ENCODE assay signal across 8 mouse cellular contexts in genomic region chr6:99520676-99521037, GRCm38 (mm10). TPM values are rescaled to one million over a fixed set of nuclear protein-coding genes. Genes with fewer than 3 reads are reported as not detected.
DNase-seq lines count a peak whose midpoint lies in the region; ATAC-seq and TF ChIP-seq lines count a peak whose summit lies in the region.

No protein-coding gene starts in this region.

- DNase-seq in kidney, adult 9 months: no peak
- DNase-seq in hindbrain, embryonic 14.5 days (ENCODE audit: low spot score): no peak
- DNase-seq in midbrain, postnatal 0 days (ENCODE audit: low spot score): no peak
- DNase-seq in frontal cortex, postnatal 10 days (ENCODE audit: low spot score in 2 of 2): no peak
- no peak for DNase-seq in natural killer cell, adult 2 months (ENCODE audit: low spot score in 2 of 2)

- WGBS in kidney, embryonic 15.5 days: under 1% methylated on average over 27 of the region's 27 CpGs
- WGBS in bone marrow, adult 2 months: under 1% methylated on average over 27 of the region's 27 CpGs
- WGBS in hindbrain, embryonic 14.5 days: under 1% methylated on average over 27 of the region's 27 CpGs
- WGBS in midbrain, postnatal 0 days: 0% methylated on average over 17 of the region's 27 CpGs

- no peak for TF ChIP-seq POLR2A in bone marrow, adult 2 months (IDR thresholded peaks at IDR 0.05; ENCODE audit: borderline replicate concordance, control insufficient read depth, low read depth, low read length)

- H3K4me2 ChIP-seq in kidney, embryonic 15.5 days: peak overlapping the region; percentile 88
- peak overlapping the region; percentile 99 for H3K4me2 ChIP-seq in hindbrain, embryonic 14.5 days (replicated peaks)
- peak overlapping the region; percentile 100 for H3K4me2 ChIP-seq in midbrain, postnatal 0 days (ENCODE audit: low read depth, low read length, poor library complexity, severe bottlenecking)

- TF ChIP-seq CTCF in bone marrow, adult 2 months (IDR thresholded peaks at IDR 0.05; ENCODE audit: control insufficient read depth, insufficient read depth, low read length): no peak
- TF ChIP-seq CTCF in midbrain, postnatal 0 days (IDR thresholded peaks at IDR 0.05): no peak

- peak overlapping the region; percentile 77 for H3K4me3 ChIP-seq in kidney, embryonic 15.5 days (replicated peaks)
- peak overlapping the region; percentile 91 for H3K4me3 ChIP-seq in bone marrow, adult 2 months (replicated peaks; ENCODE audit: control insufficient read depth, low read depth, low read length)
- H3K4me3 ChIP-seq in hindbrain, embryonic 14.5 days (replicated peaks; ENCODE audit: low read length): peak overlapping the region; percentile 82
- peak overlapping the region; percentile 46 for H3K4me3 ChIP-seq in midbrain, postnatal 0 days (ENCODE audit: low read depth, low read length)

- no peaks in the 10 kb centered on the region for H3K9me3 ChIP-seq in kidney, embryonic 15.5 days (replicated peaks)
- no peaks in the 10 kb centered on the region for H3K9me3 ChIP-seq in hindbrain, embryonic 14.5 days (ENCODE audit: control insufficient read depth, low read length)
- no peaks in the 10 kb centered on the region for H3K9me3 ChIP-seq in midbrain, postnatal 0 days (ENCODE audit: low read length)

- H3K4me1 ChIP-seq in kidney, embryonic 15.5 days: peaks cover 30% of the 10 kb centered on the region
- H3K4me1 ChIP-seq in bone marrow, adult 2 months (ENCODE audit: control insufficient read depth, insufficient read depth, low read length): no peaks in the 10 kb centered on the region
- H3K4me1 ChIP-seq in hindbrain, embryonic 14.5 days (replicated peaks; ENCODE audit: control insufficient read depth, insufficient read depth, low read length): 0 out of 2 replicates have a peak, but pooled peaks cover 3% of the 10 kb centered on the region
- no peaks in the 10 kb centered on the region for H3K4me1 ChIP-seq in midbrain, postnatal 0 days (ENCODE audit: insufficient read depth, low read length)

- H3K36me3 ChIP-seq in kidney, embryonic 15.5 days: no peaks in the 10 kb centered on the region
- no peaks in the 10 kb centered on the region for H3K36me3 ChIP-seq in hindbrain, embryonic 14.5 days (replicated peaks; ENCODE audit: control insufficient read depth, insufficient read depth)
- no peaks in the 10 kb centered on the region for H3K36me3 ChIP-seq in midbrain, postnatal 0 days (ENCODE audit: insufficient read depth, low read length)

- no peaks in the 10 kb centered on the region for H3K27me3 ChIP-seq in kidney, embryonic 15.5 days
- 0 out of 2 replicates have a peak, but pooled peaks cover 5% of the 10 kb centered on the region for H3K27me3 ChIP-seq in hindbrain, embryonic 14.5 days (ENCODE audit: control insufficient read depth, insufficient read depth, low read length)
- H3K27me3 ChIP-seq in midbrain, postnatal 0 days (ENCODE audit: insufficient read depth, low read length): no peaks in the 10 kb centered on the region

- peak overlapping the region; percentile 100 for H3K27ac ChIP-seq in kidney, embryonic 15.5 days
- H3K27ac ChIP-seq in bone marrow, adult 2 months (ENCODE audit: control insufficient read depth, insufficient read depth, low read depth, low read length, poor library complexity): peak overlapping the region; percentile 47; the same call in 1 of the 2 replicates
- H3K27ac ChIP-seq in hindbrain, embryonic 14.5 days: peak overlapping the region; percentile 100
- peak overlapping the region; percentile 87 for H3K27ac ChIP-seq in midbrain, postnatal 0 days (ENCODE audit: low read depth, low read length)

- H3K9ac ChIP-seq in kidney, embryonic 15.5 days: peak overlapping the region; percentile 90
- peak overlapping the region; percentile 98 for H3K9ac ChIP-seq in hindbrain, embryonic 14.5 days
- H3K9ac ChIP-seq in midbrain, postnatal 0 days (replicated peaks; ENCODE audit: low read length, poor library complexity, severe bottlenecking): peak overlapping the region; percentile 60

- no peak for ATAC-seq in kidney, embryonic 15.5 days (replicated peaks; ENCODE audit: low FRiP score)
- no peak for ATAC-seq in hindbrain, embryonic 14.5 days (ENCODE audit: low FRiP score)
- peak; percentile 48; the same call in 1 of the 2 replicates for ATAC-seq in midbrain, postnatal 0 days (ENCODE audit: low FRiP score)
- no peak for ATAC-seq in cerebellum, adult (ENCODE audit: insufficient number of reproducible peaks, low FRiP score, low TSS enrichment)

RNA-seq across cellular contexts. Expression of gene Foxp1, which starts 1.9 kb away (rescaled TPM):
- polyA plus RNA-seq in kidney, embryonic 15.5 days (2015; fragmentation: Nextera tagmentation; extraction: Ambion mirVana): 50.2 and 55.0 TPM in 2 replicates
- polyA plus RNA-seq in bone marrow, adult 2 months (2011; ENCODE audit: insufficient read depth, insufficient read length, low replicate concordance, missing spikeins): 46.2 and 93.7 TPM in 2 replicates
- 68.3 and 70.5 TPM in 2 replicates for polyA plus RNA-seq in hindbrain, embryonic 14.5 days (2014; fragmentation: Nextera tagmentation; extraction: Ambion mirVana)
- total RNA-seq in midbrain, postnatal 0 days (2014; rRNA removed): 66.2 and 71.1 TPM in 2 replicates
- 67.8 and 74.3 TPM in 2 replicates for polyA plus RNA-seq in midbrain, postnatal 0 days (2015; fragmentation: Nextera tagmentation; extraction: Ambion mirVana)

Comparison
In these comparisons a context has a peak if more than half of its experiments do, and no peak if none do; other contexts are left out.
1. H3K27ac ChIP-seq: peak in every context shown above with its lines; median percentile 100 in kidney, embryonic 15.5 days; 100 in hindbrain, embryonic 14.5 days; 87 in midbrain, postnatal 0 days; 47 in bone marrow, adult 2 months.